8 mouse cellular contexts compared by ENCODE assay signal in the genomic region with DNA sequence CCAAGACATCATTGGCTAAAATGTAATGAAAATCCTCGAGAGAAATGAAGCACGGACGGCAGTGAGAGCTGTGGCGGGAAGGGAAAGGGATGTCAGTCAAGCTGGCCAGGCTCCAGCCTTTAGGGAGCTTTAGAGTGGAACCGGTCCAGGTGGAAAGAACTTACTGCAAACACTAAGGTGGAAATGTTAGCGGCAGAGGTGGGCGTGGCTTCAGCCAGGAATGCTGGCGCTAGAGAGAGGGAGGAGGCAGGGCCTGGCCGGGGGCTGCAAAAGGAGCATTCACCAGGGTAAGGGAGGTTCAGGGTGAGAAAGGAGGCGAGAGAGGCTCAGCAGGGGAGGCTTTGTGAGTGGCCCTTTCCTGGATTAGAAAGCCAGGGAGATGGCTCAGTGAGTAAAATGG. TPM values are rescaled to one million over a fixed set of nuclear protein-coding genes. Genes with fewer than 3 reads are reported as not detected.
DNase-seq lines count a peak whose midpoint lies in the region; ATAC-seq and TF ChIP-seq lines count a peak whose summit lies in the region.

No protein-coding gene starts in this region.

- peak overlapping the region; percentile 62 for H3K4me2 ChIP-seq in heart, embryonic 13.5 days
- H3K4me2 ChIP-seq in forebrain, postnatal 0 days (ENCODE audit: low read depth): peak overlapping the region; percentile 26

- H3K9me3 ChIP-seq in heart, embryonic 13.5 days: no peaks in the 10 kb centered on the region
- H3K9me3 ChIP-seq in forebrain, postnatal 0 days (ENCODE audit: low read length): no peaks in the 10 kb centered on the region

- WGBS in heart, embryonic 13.5 days: 10% methylated on average over 10 of the region's 10 CpGs
- 5% methylated on average over 10 of the region's 10 CpGs for WGBS in forebrain, postnatal 0 days

- peaks cover 10% of the 10 kb centered on the region for H3K4me1 ChIP-seq in heart, embryonic 13.5 days
- no peaks in the 10 kb centered on the region for H3K4me1 ChIP-seq in forebrain, postnatal 0 days (ENCODE audit: insufficient read depth)

- peaks cover 14% of the 10 kb centered on the region for H3K27me3 ChIP-seq in heart, embryonic 13.5 days (replicated peaks)
- H3K27me3 ChIP-seq in forebrain, postnatal 0 days (ENCODE audit: insufficient read depth, low read length): no peaks in the 10 kb centered on the region

- no peaks in the 10 kb centered on the region for H3K36me3 ChIP-seq in heart, embryonic 13.5 days
- H3K36me3 ChIP-seq in forebrain, postnatal 0 days (ENCODE audit: insufficient read depth): no peaks in the 10 kb centered on the region

- H3K9ac ChIP-seq in heart, embryonic 13.5 days: peak overlapping the region; percentile 62
- H3K9ac ChIP-seq in forebrain, postnatal 0 days: no peak overlapping the region

- H3K4me3 ChIP-seq in heart, embryonic 13.5 days: peak overlapping the region; percentile 23; the same call in 1 of the 2 replicates
- no peak overlapping the region for H3K4me3 ChIP-seq in forebrain, postnatal 0 days (ENCODE audit: low read depth, low read length)

- ATAC-seq in heart, embryonic 13.5 days (ENCODE audit: extremely low read depth, insufficient number of reproducible peaks, low FRiP score, low TSS enrichment): no peak
- no peak for ATAC-seq in forebrain, postnatal 0 days

- no peak for DNase-seq in heart, adult 8-10 months (ENCODE audit: low spot score)
- no peak for DNase-seq in forebrain, postnatal 0 days
- DNase-seq in kidney, postnatal 25 days: peak; percentile 82 to 85
- DNase-seq in mesoderm, embryonic 11.5 days (ENCODE audit: low read depth, low spot score): peak; percentile 36
- DNase-seq in layer of hippocampus, postnatal 36 days: no peak
- DNase-seq in cerebellum, adult 9-11 months: no peak
- DNase-seq in frontal cortex, postnatal 14 days (ENCODE audit: low spot score in 2 of 2): no peak

- no peak for TF ChIP-seq CTCF in forebrain, postnatal 0 days (IDR thresholded peaks at IDR 0.05; ENCODE audit: low read depth)

- 0 out of 2 replicates have a peak overlapping the region, but pooled peaks have one; percentile 1 for H3K27ac ChIP-seq in heart, embryonic 13.5 days (replicated peaks)
- H3K27ac ChIP-seq in forebrain, postnatal 0 days (ENCODE audit: low read depth, low read length): no peak overlapping the region

RNA-seq across cellular contexts. Expression of a gene that starts 11.7 kb away (rescaled TPM):
- polyA plus RNA-seq in heart, embryonic 13.5 days (2015; fragmentation: Nextera tagmentation; extraction: Ambion mirVana): 124 and 139 TPM in 2 replicates
- total RNA-seq in heart, adult 8-10 months (2022): 100 to 1,000 TPM; 135 to 142 (median 136) TPM
- total RNA-seq in forebrain, postnatal 0 days (2014; rRNA removed): 59.9 and 77.8 TPM in 2 replicates
- polyA plus RNA-seq in forebrain, postnatal 0 days (2015; fragmentation: Nextera tagmentation; extraction: Ambion mirVana): 101 and 111 TPM in 2 replicates
- 10 to 100 TPM; 61.1 to 65.8 TPM for total RNA-seq in layer of hippocampus, postnatal 36 days (2021)

RNA-seq across cellular contexts. Expression of a gene that starts 14.3 kb away (rescaled TPM):
- 19.4 and 21.9 TPM in 2 replicates for polyA plus RNA-seq in heart, embryonic 13.5 days (2015; fragmentation: Nextera tagmentation; extraction: Ambion mirVana)
- 1 to 10 TPM; 1.8 to 6.8 (median 4.6) TPM for total RNA-seq in heart, adult 8-10 months (2022)
- total RNA-seq in forebrain, postnatal 0 days (2014; rRNA removed): 3.7 and 4.0 TPM in 2 replicates
- 5.1 and 5.7 TPM in 2 replicates for polyA plus RNA-seq in forebrain, postnatal 0 days (2015; fragmentation: Nextera tagmentation; extraction: Ambion mirVana)
- 1 to 10 TPM; 1.2 to 2.8 TPM for total RNA-seq in layer of hippocampus, postnatal 36 days (2021)

RNA-seq across cellular contexts. Expression of a gene that starts 24.9 kb away (rescaled TPM):
- 11.6 and 11.9 TPM in 2 replicates for polyA plus RNA-seq in heart, embryonic 13.5 days (2015; fragmentation: Nextera tagmentation; extraction: Ambion mirVana)
- 10 to 100 TPM in 2 of 4 experiments, 1 to 10 TPM in 2; 7.5 to 11.3 (median 9.9) TPM for total RNA-seq in heart, adult 8-10 months (2022)
- 3.2 and 3.7 TPM in 2 replicates for total RNA-seq in forebrain, postnatal 0 days (2014; rRNA removed)
- polyA plus RNA-seq in forebrain, postnatal 0 days (2015; fragmentation: Nextera tagmentation; extraction: Ambion mirVana): 3.1 and 3.6 TPM in 2 replicates
- 1 to 10 TPM; 1.9 to 3.6 TPM for total RNA-seq in layer of hippocampus, postnatal 36 days (2021)

RNA-seq across cellular contexts. Expression of a gene that starts 31.2 kb away (rescaled TPM):
- polyA plus RNA-seq in heart, embryonic 13.5 days (2015; fragmentation: Nextera tagmentation; extraction: Ambion mirVana): 58.7 and 59.8 TPM in 2 replicates
- 10 to 100 TPM; 10.8 to 14.5 (median 12.3) TPM for total RNA-seq in heart, adult 8-10 months (2022)
- total RNA-seq in forebrain, postnatal 0 days (2014; rRNA removed): 83.1 and 101 TPM in 2 replicates
- polyA plus RNA-seq in forebrain, postnatal 0 days (2015; fragmentation: Nextera tagmentation; extraction: Ambion mirVana): 36.2 and 39.9 TPM in 2 replicates
- 10 to 100 TPM; 34.0 to 35.1 TPM for total RNA-seq in layer of hippocampus, postnatal 36 days (2021)

RNA-seq across cellular contexts. Expression of a gene that starts 38.3 kb away (rescaled TPM):
- polyA plus RNA-seq in heart, embryonic 13.5 days (2015; fragmentation: Nextera tagmentation; extraction: Ambion mirVana): 3.1 and 8.3 TPM in 2 replicates
- 1 to 10 TPM in 1 of 4 experiments, under 1 TPM in 3; 0.27 to 1.9 (median 0.74) TPM for total RNA-seq in heart, adult 8-10 months (2022)
- not detected in 2 replicates for total RNA-seq in forebrain, postnatal 0 days (2014; rRNA removed)
- polyA plus RNA-seq in forebrain, postnatal 0 days (2015; fragmentation: Nextera tagmentation; extraction: Ambion mirVana): not detected in 2 replicates
- 1 to 10 TPM in 1 of 2 experiments, under 1 TPM in 1; 0.63 to 1.2 TPM for total RNA-seq in layer of hippocampus, postnatal 36 days (2021)

Comparison
In these comparisons a context has a peak if more than half of its experiments do, and no peak if none do; other contexts are left out.
1. DNase-seq: peak in kidney, postnatal 25 days (2 of 2) and mesoderm, embryonic 11.5 days (single experiment); none in heart, adult 8-10 months (single experiment), forebrain, postnatal 0 days (single experiment), layer of hippocampus, postnatal 36 days (0 of 2), cerebellum, adult 9-11 months (single experiment) and frontal cortex, postnatal 14 days (0 of 2).